Mouse (Mus musculus): ENCODE results near the gene Serpina1a. TPM values are rescaled to one million over a fixed set of nuclear protein-coding genes. Genes with fewer than 3 reads are reported as not detected.
"Not testable (repeated sequence)": the region's sequence is repeated elsewhere in the genome, so short reads cannot be mapped to it uniquely, and the experiment has no call there.

Gene Serpina1a
- total RNA-seq (2015) (not detected in 2 replicates), total RNA-seq (2017) (not detected in 2 replicates)

GRCm38 (mm10) chr12:103863101-103863974, at the start of gene Serpina1a:
TSS of gene Serpina1a (minus strand) at chr12:103863562.
- ATAC-seq (ENCODE audit: poor library complexity, severe bottlenecking) = not testable (repeated sequence)

- ATAC-seq (ENCODE audit: poor library complexity, severe bottlenecking) = not testable (repeated sequence)
Observed at GRCm38 (mm10) chr12:103909181-103909580, 45.8 kb upstream of the Serpina1a start.

DNA sequence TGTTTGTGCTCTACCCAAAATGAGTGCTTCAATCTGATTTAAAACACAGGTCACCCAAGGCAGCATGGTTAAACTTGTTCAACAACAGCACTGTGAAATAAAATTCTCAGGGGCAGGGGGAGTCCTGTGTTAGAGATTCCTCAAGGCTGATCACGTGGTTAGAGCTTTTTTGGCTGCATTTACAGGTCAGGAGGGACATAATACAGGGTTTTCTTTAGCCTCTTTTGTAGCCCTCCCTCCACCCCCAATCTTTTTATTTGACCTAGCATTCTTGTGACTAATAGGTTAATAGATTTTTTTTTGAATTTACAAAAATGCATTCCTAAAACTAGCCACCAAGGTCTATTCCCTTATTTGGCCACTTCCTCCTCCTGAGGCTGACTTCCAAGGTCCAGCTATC, 44.4 kb upstream of the Serpina1a start:
- not testable (repeated sequence) for ATAC-seq (ENCODE audit: poor library complexity, severe bottlenecking)

- ATAC-seq (ENCODE audit: poor library complexity, severe bottlenecking) = not testable (repeated sequence)
Observed at GRCm38 (mm10) chr12:103904837-103905340, 41.5 kb upstream of the Serpina1a start, which contains the start of gene Serpina1c. TSS of gene Serpina1c (minus strand) at chr12:103904887.

DNA sequence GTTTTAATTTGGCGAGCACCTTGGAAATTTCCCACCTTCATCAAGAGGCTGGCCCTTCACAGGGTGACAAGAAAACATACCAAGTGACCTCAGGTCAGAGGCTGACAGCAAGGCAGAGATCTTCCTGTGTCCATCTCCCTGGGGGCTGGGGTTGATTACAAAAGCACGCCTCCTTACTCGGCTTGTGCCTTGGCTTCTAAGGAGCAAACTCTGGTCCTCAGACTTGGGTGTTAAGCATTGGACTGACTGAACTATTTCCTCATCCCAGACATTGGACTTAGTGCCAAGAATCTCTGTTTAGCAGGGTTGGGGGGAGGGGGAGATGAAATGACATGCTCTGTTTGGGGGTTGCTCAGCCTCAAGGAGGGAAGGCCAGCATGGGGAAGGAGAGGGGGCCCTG, 38.6 kb upstream of the Serpina1a start:
- not testable (repeated sequence) for ATAC-seq (ENCODE audit: poor library complexity, severe bottlenecking)

GRCm38 (mm10) chr12:103866873-103867272, 3.5 kb upstream of the Serpina1a start:
- not testable (repeated sequence) for ATAC-seq (ENCODE audit: poor library complexity, severe bottlenecking)

DNA sequence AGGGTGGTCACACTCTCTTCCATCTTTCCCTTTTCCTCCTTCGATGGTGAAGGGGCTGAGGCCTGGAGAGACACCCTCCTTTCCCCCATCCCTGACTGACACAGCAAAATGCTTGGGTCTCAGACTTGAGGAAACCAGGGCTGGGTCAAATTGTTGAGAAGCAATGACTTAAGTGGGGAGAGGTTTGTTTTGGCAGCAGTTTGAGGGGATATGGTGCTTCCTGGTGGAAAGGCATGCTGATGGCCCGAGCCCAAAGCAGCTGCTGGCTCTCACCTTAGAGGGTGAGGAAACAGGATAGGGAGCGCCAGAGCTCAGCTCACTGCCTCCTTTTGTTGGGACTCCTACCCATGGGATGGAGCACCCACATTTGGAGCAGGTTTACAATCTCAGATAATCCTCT, 2.4 kb downstream of the Serpina1a start:
- ATAC-seq (ENCODE audit: poor library complexity, severe bottlenecking) = no peak

GRCm38 (mm10) chr12:103860571-103860970, 2.8 kb downstream of the Serpina1a start:
- ATAC-seq (ENCODE audit: poor library complexity, severe bottlenecking) = not testable (repeated sequence)

GRCm38 (mm10) chr12:103859584-103859983, 3.8 kb downstream of the Serpina1a start:
- ATAC-seq (ENCODE audit: poor library complexity, severe bottlenecking) = not testable (repeated sequence)

DNA sequence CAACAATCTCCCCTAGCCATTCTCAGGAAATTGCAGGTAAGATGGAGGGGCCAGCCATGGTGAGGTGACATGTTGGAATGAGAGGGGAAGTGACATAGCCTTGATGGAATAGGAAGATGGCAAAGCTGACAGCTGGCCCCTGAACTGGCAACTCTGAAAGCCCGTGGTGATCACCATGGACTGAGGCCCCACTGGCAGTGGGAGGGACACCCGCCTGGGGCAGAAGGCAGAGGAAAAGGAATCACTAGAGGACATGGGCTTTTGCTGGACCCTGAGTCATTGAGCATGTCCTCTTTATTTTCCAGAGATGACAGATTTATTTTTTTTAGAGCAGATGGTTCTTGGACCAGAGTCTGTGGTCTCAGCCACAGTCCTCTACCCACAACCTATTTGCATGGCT, 10.3 kb downstream of the Serpina1a start:
- ATAC-seq (ENCODE audit: poor library complexity, severe bottlenecking) = not testable (repeated sequence)

- ATAC-seq (ENCODE audit: poor library complexity, severe bottlenecking) = not testable (repeated sequence)
Observed at GRCm38 (mm10) chr12:103830273-103830672, 33.1 kb downstream of the Serpina1a start, which contains the start of gene Serpina1b. TSS of gene Serpina1b (minus strand) at chr12:103830373.

DNA sequence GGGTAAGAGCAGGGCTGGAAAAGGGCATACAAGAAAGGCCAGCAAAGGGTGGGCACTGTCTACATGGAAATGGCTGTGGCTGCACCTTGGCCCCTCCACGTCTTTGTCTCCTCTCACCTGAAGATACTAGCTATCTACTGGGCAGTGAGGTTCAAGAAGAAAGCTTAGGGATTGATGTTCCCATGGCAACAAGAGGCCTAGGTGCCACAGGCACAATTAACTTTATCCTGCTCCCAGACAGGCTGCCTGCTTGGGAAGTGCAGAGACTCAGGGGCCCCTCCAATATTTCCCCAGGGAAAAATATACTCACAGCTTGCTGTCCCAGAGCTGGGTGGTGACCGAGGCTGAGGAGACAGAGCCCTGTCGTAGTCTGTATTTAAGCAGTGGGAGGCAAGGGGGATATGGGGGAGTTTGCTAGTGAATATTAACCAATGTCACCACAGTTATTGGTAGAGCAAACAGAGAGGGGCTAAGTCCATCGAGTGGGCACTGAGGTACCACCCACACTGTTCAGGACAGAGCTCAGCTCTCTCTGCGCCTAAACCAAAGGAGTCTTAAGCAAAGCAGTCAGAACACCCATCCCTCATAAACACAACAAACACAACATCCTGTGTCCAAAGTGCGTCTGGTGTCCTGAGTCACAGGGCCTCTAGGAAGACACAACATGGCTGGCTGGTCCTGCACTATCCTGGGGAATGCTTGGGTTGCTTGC, 35.5 kb downstream of the Serpina1a start:
- ATAC-seq (ENCODE audit: poor library complexity, severe bottlenecking) = not testable (repeated sequence)

GRCm38 (mm10) chr12:103823826-103824225, 39.5 kb downstream of the Serpina1a start:
- not testable (repeated sequence) for ATAC-seq (ENCODE audit: poor library complexity, severe bottlenecking)

Other genes with a start within 250 kb of the Serpina1a start
- not detected in 2 replicates for gene Serpina10, start 232.1 kb downstream of the Serpina1a start, total RNA-seq (2015)
- gene Serpina10, start 232.1 kb downstream of the Serpina1a start, total RNA-seq (2017) = 0.08 TPM in 1 of 2 replicates, not detected in the other
- gene Serpina6, start 206.3 kb downstream of the Serpina1a start, total RNA-seq (2015) = not detected in 2 replicates
- not detected in 2 replicates for gene Serpina6, start 206.3 kb downstream of the Serpina1a start, total RNA-seq (2017)
- not detected in 2 replicates for gene Serpina16, start 187.4 kb downstream of the Serpina1a start, total RNA-seq (2015)
- not detected in 2 replicates for gene Serpina16, start 187.4 kb downstream of the Serpina1a start, total RNA-seq (2017)
- not detected in 2 replicates for gene Serpina1f, start 168.0 kb downstream of the Serpina1a start, total RNA-seq (2015)
- not detected in 2 replicates for gene Serpina1f, start 168.0 kb downstream of the Serpina1a start, total RNA-seq (2017)
- not detected in 2 replicates for gene Serpina1d, start 90.0 kb downstream of the Serpina1a start, total RNA-seq (2015)
- gene Serpina1d, start 90.0 kb downstream of the Serpina1a start, total RNA-seq (2017) = not detected in 2 replicates
- gene Serpina1b, start 33.2 kb downstream of the Serpina1a start, total RNA-seq (2015) = not detected in 2 replicates
- gene Serpina1b, start 33.2 kb downstream of the Serpina1a start, total RNA-seq (2017) = not detected in 2 replicates
- gene Serpina1c, start 41.3 kb upstream of the Serpina1a start, total RNA-seq (2015) = not detected in 2 replicates
- gene Serpina1c, start 41.3 kb upstream of the Serpina1a start, total RNA-seq (2017) = not detected in 2 replicates
- gene Serpina1e, start 95.4 kb upstream of the Serpina1a start, total RNA-seq (2015) = not detected in 2 replicates
- not detected in 2 replicates for gene Serpina1e, start 95.4 kb upstream of the Serpina1a start, total RNA-seq (2017)
- gene Serpina11, start 126.4 kb upstream of the Serpina1a start, total RNA-seq (2015) = 0.22 and 0.34 TPM in 2 replicates
- 0.77 and 1.3 TPM in 2 replicates for gene Serpina11, start 126.4 kb upstream of the Serpina1a start, total RNA-seq (2017)
- not detected in 2 replicates for gene Serpina9, start 150.2 kb upstream of the Serpina1a start, total RNA-seq (2015)
- not detected in 2 replicates for gene Serpina9, start 150.2 kb upstream of the Serpina1a start, total RNA-seq (2017)
- 0.05 and 0.07 TPM in 2 replicates for gene Serpina12, start 180.9 kb upstream of the Serpina1a start, total RNA-seq (2015)
- gene Serpina12, start 180.9 kb upstream of the Serpina1a start, total RNA-seq (2017) = not detected in 2 replicates
- not detected in 2 replicates for gene Serpina5, start 237.6 kb upstream of the Serpina1a start, total RNA-seq (2015)
- gene Serpina5, start 237.6 kb upstream of the Serpina1a start, total RNA-seq (2017) = not detected in 2 replicates
- gene Serpina3a, start 249.2 kb upstream of the Serpina1a start, total RNA-seq (2015) = not detected in 2 replicates
- not detected in 2 replicates for gene Serpina3a, start 249.2 kb upstream of the Serpina1a start, total RNA-seq (2017)